Mouse (Mus musculus): ENCODE measurements around the gene Arhgap22.

- TF ChIP-seq ZNF384 (IDR thresholded peaks at IDR 0.05; ENCODE audit: low read depth, low read length) = no peak
- TF ChIP-seq CTCF (conservative IDR thresholded peaks at IDR 0.05 in 1 of 2, IDR thresholded peaks at IDR 0.05 in 1 of 2; ENCODE audit: low read depth in 2 of 2, low read length in 2 of 2) = no peak
- TF ChIP-seq RCOR1 (conservative IDR thresholded peaks at IDR 0.05; ENCODE audit: low read depth, low read length) = no peak
- no peak for TF ChIP-seq NELFE (IDR thresholded peaks at IDR 0.05; ENCODE audit: low read depth, low read length)
- TF ChIP-seq GABPA (IDR thresholded peaks at IDR 0.05; ENCODE audit: insufficient replicate concordance, low read depth, low read length) = no peak
- no peak for TF ChIP-seq MAFK (IDR thresholded peaks at IDR 0.05; ENCODE audit: insufficient replicate concordance, low read length)
These were observed 46.3 kb downstream of the Arhgap22 start for GRCm38 (mm10) chr14:33260131-33260530.

Measured in CH12.LX (cell line).